Mouse (Mus musculus) embryo, embryonic 9.5 days (tissue): ENCODE measurements at regions not wholly inside any gene's neighbourhood (a gene's known extent, or its start where the extent isn't known, plus 50 kb on each side); places are given as distances from the start of the nearest gene placed in this dataset.

Experiments used
- DNase-seq: peaks from one replicate; pipeline ENCODE4 v3.0.0-alpha.2; 2017; ENCODE audit errors: extremely low spot score

- DNase-seq: peak; percentile 0
Observed at GRCm38 (mm10) chr7:41739891-41740290, 106.9 kb downstream of the Zfp788 start.
